Comparison of ENCODE assay signal across 13 mouse cellular contexts in genomic region chr2:5116856-5117532, GRCm38 (mm10). TPM values are rescaled to one million over a fixed set of nuclear protein-coding genes. Genes with fewer than 3 reads are reported as not detected.
DNase-seq lines count a peak whose midpoint lies in the region; ATAC-seq lines count a peak whose summit lies in the region.
"Had no signal": no experiment of that assay in that cellular context is flagged by ENCODE, and none has a peak within 500 bp of the region (broad histone marks: within the 10 kb centered on the region; RNA-seq: fewer than 3 reads in every experiment).

No protein-coding gene starts in this region.

- H3K9ac ChIP-seq in forebrain, embryonic 14.5 days (ENCODE audit: low read length): no peak overlapping the region
- H3K9ac ChIP-seq in midbrain, embryonic 12.5 days (replicated peaks): no peak overlapping the region
- H3K9ac ChIP-seq: limb, embryonic 13.5 days had no signal

- WGBS in forebrain, embryonic 14.5 days: 17% methylated on average over 5 of the region's 5 CpGs
- 24% methylated on average over 5 of the region's 5 CpGs for WGBS in midbrain, embryonic 12.5 days

- DNase-seq in heart, adult 11 months: peak; percentile 74
- no peak for DNase-seq in heart, postnatal 25 days (ENCODE audit: low spot score)
- peak; percentile 53 for DNase-seq in embryo, embryonic 10 days (ENCODE audit: low spot score)
- peak; percentile 71 for DNase-seq in forebrain, embryonic 14.5 days (ENCODE audit: low spot score)
- DNase-seq in adrenal gland, postnatal 10 days: no peak
- DNase-seq in cerebellum, postnatal 4 days (ENCODE audit: low spot score in 2 of 2): no peak
- DNase-seq in layer of hippocampus, adult 18-20 months (ENCODE audit: low spot score in 2 of 2): no peak
- DNase-seq: gastrocnemius, postnatal 25 days had no signal

- H3K4me1 ChIP-seq in forebrain, embryonic 14.5 days (ENCODE audit: control insufficient read depth, insufficient read depth, low read length): peaks cover 20% of the 10 kb centered on the region
- peaks cover 24% of the 10 kb centered on the region for H3K4me1 ChIP-seq in midbrain, embryonic 12.5 days

- H3K4me3 ChIP-seq in forebrain, embryonic 14.5 days (ENCODE audit: low read depth, low read length): no peak overlapping the region
- no peak overlapping the region for H3K4me3 ChIP-seq in midbrain, embryonic 12.5 days
- H3K4me3 ChIP-seq: limb, embryonic 13.5 days had no signal

- H3K27me3 ChIP-seq in forebrain, embryonic 14.5 days (replicated peaks; ENCODE audit: control insufficient read depth, insufficient read depth, low read length): no peaks in the 10 kb centered on the region
- H3K27me3 ChIP-seq in midbrain, embryonic 12.5 days: no peaks in the 10 kb centered on the region
- H3K27me3 ChIP-seq: limb, embryonic 13.5 days had no signal

- intact Hi-C loops in heart, postnatal 25 days (cut with DNase I): no loop called here

- no peaks in the 10 kb centered on the region for H3K36me3 ChIP-seq in forebrain, embryonic 14.5 days (ENCODE audit: control insufficient read depth, insufficient read depth, low read length)
- no peaks in the 10 kb centered on the region for H3K36me3 ChIP-seq in midbrain, embryonic 12.5 days
- H3K36me3 ChIP-seq: limb, embryonic 13.5 days had no signal

- peak overlapping the region; percentile 15; the same call in 1 of the 2 replicates for H3K27ac ChIP-seq in forebrain, embryonic 14.5 days (ENCODE audit: low read depth, low read length)
- no peak overlapping the region; the same call in 1 of the 2 replicates for H3K27ac ChIP-seq in midbrain, embryonic 12.5 days (replicated peaks)
- H3K27ac ChIP-seq: limb, embryonic 13.5 days; macrophage had no signal

- ATAC-seq in forebrain, embryonic 14.5 days: peak; percentile 49; the same call in 1 of the 2 replicates
- peak; percentile 76 for ATAC-seq in midbrain, embryonic 12.5 days (ENCODE audit: low FRiP score, low read depth)

- no peak overlapping the region for H3K4me2 ChIP-seq in forebrain, embryonic 14.5 days (ENCODE audit: low read length)
- no peak overlapping the region for H3K4me2 ChIP-seq in midbrain, embryonic 12.5 days (replicated peaks)
- H3K4me2 ChIP-seq: limb, embryonic 13.5 days had no signal

- no peaks in the 10 kb centered on the region; the same call in 1 of the 2 replicates for H3K9me3 ChIP-seq in forebrain, embryonic 14.5 days (replicated peaks; ENCODE audit: control insufficient read depth, low read length)
- H3K9me3 ChIP-seq in midbrain, embryonic 12.5 days: peaks cover 3% of the 10 kb centered on the region; the same call in 1 of the 2 replicates
- H3K9me3 ChIP-seq: limb, embryonic 13.5 days had no signal

RNA-seq across cellular contexts. Expression of gene Ccdc3, which starts 20.6 kb away (rescaled TPM):
- total RNA-seq in heart, postnatal 25 days (2021): 1 to 10 TPM; 2.9 to 4.5 TPM
- 2.2 and 3.8 TPM in 2 replicates for polyA plus RNA-seq in forebrain, embryonic 14.5 days (2014; fragmentation: Nextera tagmentation; extraction: Ambion mirVana)
- 3.7 and 7.3 TPM in 2 replicates for polyA plus RNA-seq in midbrain, embryonic 12.5 days (2016; fragmentation: Nextera tagmentation; extraction: Ambion mirVana)
- 10 to 100 TPM; 22.1 to 22.8 TPM for total RNA-seq in adrenal gland, postnatal 10 days (2021)
- total RNA-seq in layer of hippocampus, adult 18-20 months (2021): 10 to 100 TPM in 1 of 2 experiments, 1 to 10 TPM in 1; 8.6 to 11.2 TPM
- total RNA-seq: hematopoietic stem cell, adult 5-6 weeks; MEL had no signal
- polyA plus RNA-seq: macrophage had no signal

RNA-seq across cellular contexts. Expression of gene Optn, which starts 53.1 kb away (rescaled TPM):
- total RNA-seq in heart, postnatal 25 days (2021): 10 to 100 TPM; 52.6 to 63.8 TPM
- polyA plus RNA-seq in forebrain, embryonic 14.5 days (2014; fragmentation: Nextera tagmentation; extraction: Ambion mirVana): 4.5 and 6.8 TPM in 2 replicates
- 3.3 and 4.2 TPM in 2 replicates for polyA plus RNA-seq in midbrain, embryonic 12.5 days (2016; fragmentation: Nextera tagmentation; extraction: Ambion mirVana)
- total RNA-seq in adrenal gland, postnatal 10 days (2021): 10 to 100 TPM; 62.8 to 75.2 TPM
- 10 to 100 TPM; 15.5 to 16.6 TPM for total RNA-seq in layer of hippocampus, adult 18-20 months (2021)

Comparison
In these comparisons a context has a peak if more than half of its experiments do, and no peak if none do; other contexts are left out.
1. DNase-seq: peak in heart, adult 11 months (single experiment), embryo, embryonic 10 days (single experiment) and forebrain, embryonic 14.5 days (single experiment); none in heart, postnatal 25 days (single experiment), adrenal gland, postnatal 10 days (single experiment), cerebellum, postnatal 4 days (0 of 2) and layer of hippocampus, adult 18-20 months (0 of 2).